Mouse (Mus musculus) liver, adult 2 months (tissue): ENCODE results near the gene Pnrc2. TPM values are rescaled to one million over a fixed set of nuclear protein-coding genes. Genes with fewer than 3 reads are reported as not detected.

Source experiments
- DNase-seq: peaks from one replicate; pipeline ENCODE4 v3.0.0-alpha.2; 2011; ENCODE audit warnings: low read depth, low spot score; ENCODE audit errors: extremely low read depth
- H3K27ac ChIP-seq: fragments of 200-500 bp; replicated peaks from 2 replicates; pipeline ENCODE4 v1.5.1; 2012; ENCODE audit warnings: low read depth, mild to moderate bottlenecking, control low read depth, inconsistent platforms, low read length; ENCODE audit not compliant: insufficient read depth
- H3K27me3 ChIP-seq: fragments of 200-500 bp; 2 replicates; pipeline ENCODE4 v1.6.1; 2012; ENCODE audit warnings: mild to moderate bottlenecking, moderate library complexity, low read length, inconsistent platforms; ENCODE audit not compliant: control insufficient read depth, insufficient read depth
- H3K36me3 ChIP-seq: fragments of 200-500 bp; 2 replicates; pipeline ENCODE4 v1.6.1; 2012; ENCODE audit warnings: low read length, inconsistent platforms; ENCODE audit not compliant: control insufficient read depth, insufficient read depth
- H3K4me1 ChIP-seq: fragments of 200-500 bp; 2 replicates; pipeline ENCODE4 v1.6.1; 2011; ENCODE audit warnings: low read length; ENCODE audit not compliant: control insufficient read depth, insufficient read depth
- H3K4me3 ChIP-seq: fragments of 200-500 bp; 2 replicates; pipeline ENCODE4 v1.5.1; 2011; ENCODE audit warnings: low read depth, mild to moderate bottlenecking, control low read depth, low read length, moderate library complexity; ENCODE audit not compliant: insufficient read depth
- H3K79me2 ChIP-seq: fragments of 200-500 bp; 2 replicates; pipeline ENCODE4 v1.6.1; 2012; ENCODE audit warnings: inconsistent platforms, mild to moderate bottlenecking, low read length, moderate library complexity; ENCODE audit not compliant: control insufficient read depth, insufficient read depth
- H3K9ac ChIP-seq: fragments of 200-500 bp; 2 replicates; pipeline ENCODE4 v1.6.1; 2012; ENCODE audit warnings: low read depth, mild to moderate bottlenecking, control low read depth, inconsistent platforms, low read length
- CTCF ChIP-seq: fragments of 200-500 bp; IDR thresholded peaks from 2 replicates; pipeline ENCODE4 v1.5.1; 2011; ENCODE audit warnings: low read depth, low read length, control low read depth
- POLR2A ChIP-seq: fragments of 200-500 bp; IDR thresholded peaks from 2 replicates; pipeline ENCODE4 v1.6.1; 2011; ENCODE audit warnings: low read length, control low read depth; ENCODE audit not compliant: insufficient read depth; ENCODE audit errors: extremely low read depth
- WGBS: fragments of 180-500 bp; shearing (Covaris S2); methylation state at CpG from one replicate; pipeline ENCODE4 v1.1.7; 2018; 5-methylcytosine and 5-hydroxymethylcytosine counted together
- polyA plus RNA-seq: library from polyadenylated mRNA; depleted of rRNA; stranded (reverse); fragments of >200 nt; gene quantifications from 2 replicates; pipeline ENCODE4 v1.2.3, GENCODE M21; 2012
- total RNA-seq: library from RNA; depleted of rRNA; stranded (reverse); fragments of >200 nt; gene quantifications from 2 replicates; pipeline ENCODE4 v1.2.3, GENCODE M21; 2014

The Pnrc2 gene
- total and polyA plus RNA-seq, 2 experiments = 6.7 to 56.5 TPM

DNA sequence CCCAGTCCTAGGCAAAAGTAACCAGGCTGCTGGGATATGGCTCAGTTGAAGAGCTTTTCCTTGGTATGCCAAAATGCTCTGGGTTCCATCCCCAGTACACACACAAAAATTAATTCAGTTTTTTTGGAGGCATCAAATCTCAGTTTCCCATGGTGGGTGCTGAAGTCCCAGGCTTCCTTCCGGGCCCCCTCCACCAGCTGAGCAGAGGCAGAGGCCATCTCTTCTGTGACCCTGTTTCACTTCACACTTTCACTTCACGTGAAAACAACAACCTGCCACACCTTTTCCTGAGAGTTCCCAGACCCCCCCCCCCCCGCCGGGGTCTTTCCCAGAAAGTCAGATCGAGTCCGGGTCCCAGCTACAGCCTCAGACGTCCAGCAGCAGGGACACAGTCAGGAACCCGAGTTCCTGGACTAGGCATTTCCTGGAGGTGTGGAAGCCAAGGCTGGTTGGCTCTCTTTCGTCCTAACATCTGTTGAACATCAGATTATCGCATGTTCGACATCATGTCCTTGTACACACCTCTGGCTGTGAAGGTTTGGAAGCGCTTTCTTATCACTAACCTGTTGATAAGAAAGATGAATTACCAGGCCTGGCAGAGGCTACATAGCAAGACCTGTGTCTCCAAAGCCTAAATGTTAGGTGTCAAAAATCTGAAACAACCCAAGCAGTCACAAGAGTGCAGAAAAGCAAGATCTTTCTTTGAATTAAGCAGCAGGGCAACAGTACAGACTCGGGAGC lies 35.8 kb upstream of the Pnrc2 start:
- Histone ChIP-seq H3K4me3 (no peak overlapping the region), H3K9ac (no peak overlapping the region), H3K36me3 (no peaks in the 10 kb centered on the region), H3K27me3 (no peaks in the 10 kb centered on the region), H3K4me1 (no peaks in the 10 kb centered on the region; the same call in 1 of the 2 replicates), H3K27ac (peak overlapping the region; percentile 40), H3K79me2 (no peaks in the 10 kb centered on the region)
- TF ChIP-seq CTCF (no peak), POLR2A (no peak)
- DNase-seq = no peak
- 63% methylated on average over 13 of the region's 13 CpGs for WGBS

DNA sequence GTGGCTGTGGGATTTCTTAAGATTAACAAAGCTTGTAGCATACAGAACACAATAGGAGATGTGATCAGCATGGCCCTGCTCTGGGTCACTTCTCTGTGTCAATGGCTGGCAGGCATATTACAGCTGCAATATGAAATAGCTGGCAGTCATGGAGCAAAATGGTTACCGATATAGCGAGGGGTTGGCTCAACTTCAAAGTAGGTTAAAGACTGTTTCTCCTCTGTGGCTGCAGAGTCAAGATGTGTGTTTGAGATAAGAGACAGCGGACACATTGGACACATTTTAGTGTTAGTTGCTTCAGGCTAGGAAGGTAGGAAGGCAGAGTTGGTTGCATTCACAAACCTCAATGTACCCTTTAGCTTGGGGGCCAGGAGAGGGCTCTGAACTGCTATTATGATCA lies 33.0 kb upstream of the Pnrc2 start:
- Histone ChIP-seq H3K79me2 (no peaks in the 10 kb centered on the region), H3K4me3 (no peak overlapping the region), H3K27me3 (no peaks in the 10 kb centered on the region), H3K4me1 (no peaks in the 10 kb centered on the region; the same call in 1 of the 2 replicates), H3K36me3 (no peaks in the 10 kb centered on the region), H3K27ac (no peak overlapping the region), H3K9ac (no peak overlapping the region)
- 82% methylated on average over 3 of the region's 3 CpGs for WGBS
- no peak for DNase-seq
- no peak for TF ChIP-seq POLR2A
- TF ChIP-seq CTCF = no peak

DNA sequence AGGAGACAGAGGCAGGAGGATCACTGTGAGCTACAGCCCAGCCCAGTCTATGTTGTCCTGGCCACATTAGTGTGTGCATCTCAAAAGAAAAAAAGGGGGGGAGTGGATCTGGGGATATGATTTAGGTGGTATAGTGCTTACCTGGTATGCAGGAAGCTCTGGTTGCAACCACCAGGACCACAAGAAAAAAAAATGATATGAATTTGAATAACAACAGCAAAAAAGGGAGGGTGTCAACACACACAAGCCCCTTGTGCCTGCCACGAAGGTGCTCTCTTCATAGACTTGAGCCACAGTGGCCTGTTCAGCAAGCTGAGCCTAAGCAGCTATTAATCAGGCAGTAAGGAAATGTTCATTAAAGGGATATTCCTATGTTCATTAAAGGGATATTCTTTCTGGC lies 31.2 kb upstream of the Pnrc2 start:
- H3K27me3 ChIP-seq = no peaks in the 10 kb centered on the region
- no peak overlapping the region for H3K9ac ChIP-seq
- WGBS = 85% methylated on average over 1 of the region's 1 CpGs
- H3K4me1 ChIP-seq = no peaks in the 10 kb centered on the region
- no peak overlapping the region for H3K27ac ChIP-seq
- H3K4me3 ChIP-seq = no peak overlapping the region
- TF ChIP-seq CTCF (no peak), POLR2A (no peak)
- H3K79me2 ChIP-seq = no peaks in the 10 kb centered on the region
- no peak for DNase-seq
- no peaks in the 10 kb centered on the region for H3K36me3 ChIP-seq

DNA sequence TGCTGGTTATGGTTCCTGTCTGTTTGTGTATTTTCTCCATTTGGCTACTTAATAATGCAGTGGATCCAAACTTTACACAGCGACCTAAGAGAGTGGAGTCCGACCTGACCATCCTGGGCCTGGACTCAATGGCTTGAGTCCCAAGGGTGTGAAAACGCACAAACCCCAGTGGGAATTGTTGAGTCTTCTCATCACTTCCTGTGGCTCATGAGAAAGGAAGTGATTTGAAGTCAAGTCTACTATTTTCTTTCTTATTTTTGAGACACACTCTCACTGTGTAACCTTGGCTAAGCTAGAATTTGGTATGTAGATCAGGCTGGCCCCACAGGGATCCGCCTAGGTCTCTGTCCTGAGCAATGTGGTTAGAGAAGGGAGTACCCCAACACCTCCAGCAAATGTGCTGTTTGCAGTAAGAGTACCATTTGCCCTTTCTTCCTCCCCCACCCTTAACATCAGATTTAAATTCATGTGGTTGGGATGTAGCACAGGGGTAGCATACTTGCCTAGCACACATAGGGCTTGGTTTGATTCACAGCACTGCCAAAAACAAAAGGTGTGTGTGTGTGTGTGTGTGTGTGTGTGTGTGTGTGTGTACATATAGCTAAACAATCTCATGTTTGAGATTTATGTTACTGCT lies 29.1 kb upstream of the Pnrc2 start:
- WGBS = 95% methylated on average over 4 of the region's 4 CpGs
- DNase-seq = no peak
- Histone ChIP-seq H3K4me3 (no peak overlapping the region), H3K27ac (no peak overlapping the region), H3K79me2 (no peaks in the 10 kb centered on the region), H3K4me1 (no peaks in the 10 kb centered on the region), H3K36me3 (no peaks in the 10 kb centered on the region), H3K9ac (no peak overlapping the region), H3K27me3 (no peaks in the 10 kb centered on the region)
- TF ChIP-seq POLR2A = no peak
- TF ChIP-seq CTCF = no peak

DNA sequence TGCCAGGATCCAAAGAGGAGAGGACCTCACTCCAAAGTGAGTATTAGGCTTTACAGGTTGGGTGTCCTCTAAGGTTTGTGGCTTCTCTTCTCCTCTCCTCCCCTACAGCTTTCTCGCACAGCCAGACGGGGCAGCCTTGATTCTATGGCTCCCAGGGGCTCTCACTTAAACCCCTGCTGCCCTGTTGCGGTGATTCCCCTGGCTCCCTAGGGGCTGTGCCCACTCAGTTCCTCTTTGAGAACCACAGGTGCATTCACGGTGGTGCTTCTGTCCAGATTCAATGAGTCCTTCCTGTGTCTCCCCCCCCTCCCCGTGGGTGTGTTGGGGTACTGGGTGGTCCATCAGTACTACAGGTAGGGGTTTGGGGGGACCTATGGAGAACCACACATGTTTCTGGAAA lies 26.4 kb upstream of the Pnrc2 start:
- DNase-seq = no peak
- no peaks in the 10 kb centered on the region for H3K27me3 ChIP-seq
- no peak for TF ChIP-seq CTCF
- TF ChIP-seq POLR2A = no peak
- H3K4me3 ChIP-seq = no peak overlapping the region
- no peak overlapping the region for H3K9ac ChIP-seq
- no peaks in the 10 kb centered on the region for H3K79me2 ChIP-seq
- WGBS = 85% methylated on average over 5 of the region's 5 CpGs
- no peaks in the 10 kb centered on the region for H3K4me1 ChIP-seq
- H3K36me3 ChIP-seq = no peaks in the 10 kb centered on the region
- H3K27ac ChIP-seq = no peak overlapping the region

DNA sequence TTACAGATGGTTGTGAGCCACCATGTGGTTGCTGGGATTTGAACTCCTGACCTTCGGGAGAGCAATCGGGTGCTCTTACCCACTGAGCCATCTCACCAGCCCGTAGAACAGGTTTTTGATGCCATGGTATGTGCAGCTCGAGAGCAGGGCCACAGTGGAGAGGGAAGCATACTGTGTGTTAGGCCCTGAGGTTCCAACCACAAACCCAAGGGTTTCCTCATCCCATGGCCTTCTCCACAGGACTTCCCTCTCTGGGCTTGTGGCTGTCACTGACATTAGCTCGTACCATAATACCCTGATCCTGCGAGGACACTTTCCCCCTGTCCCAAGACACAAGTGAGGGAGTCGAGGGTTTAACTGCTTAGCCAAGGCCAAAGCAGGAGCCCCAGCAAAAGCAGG lies 25.4 kb upstream of the Pnrc2 start:
- Histone ChIP-seq H3K27me3 (no peaks in the 10 kb centered on the region), H3K79me2 (no peaks in the 10 kb centered on the region), H3K27ac (no peak overlapping the region), H3K4me1 (no peaks in the 10 kb centered on the region), H3K9ac (no peak overlapping the region), H3K36me3 (no peaks in the 10 kb centered on the region), H3K4me3 (no peak overlapping the region)
- WGBS = 90% methylated on average over 7 of the region's 7 CpGs
- DNase-seq = no peak
- no peak for TF ChIP-seq CTCF
- TF ChIP-seq POLR2A = no peak
